Mouse (Mus musculus) lung, postnatal 0 days (tissue): ENCODE measurements around the gene Cfap43. TPM values are rescaled to one million over a fixed set of nuclear protein-coding genes. Genes with fewer than 3 reads are reported as not detected.

ENCODE experiments used
- ATAC-seq: fragments of 200-750 bp; cut with Nextera tagmentation; 2 replicates; pipeline ENCODE4 v1.8.0; 2017; ENCODE audit warnings: moderate library complexity
- DNase-seq: peaks from one replicate; pipeline ENCODE4 v3.0.0-alpha.2; 2016; ENCODE audit warnings: low spot score
- H3K27ac ChIP-seq: fragments of 300-500 bp; sonication (generic); 2 replicates; pipeline ENCODE4 v1.5.1; 2014; ENCODE audit warnings: antibody characterized with exemption, mild to moderate bottlenecking, low read length, mixed read lengths
- H3K27me3 ChIP-seq: fragments of 300-500 bp; sonication (generic); replicated peaks from 2 replicates; pipeline ENCODE4 v1.6.1; 2014; ENCODE audit warnings: low read length, mixed read lengths; ENCODE audit not compliant: insufficient read depth
- H3K36me3 ChIP-seq: fragments of 300-500 bp; sonication (generic); 2 replicates; pipeline ENCODE4 v1.6.1; 2014; ENCODE audit warnings: low read length, mixed read lengths; ENCODE audit not compliant: insufficient read depth
- H3K4me1 ChIP-seq: fragments of 300-500 bp; sonication (generic); 2 replicates; pipeline ENCODE4 v1.6.1; 2014; ENCODE audit warnings: antibody characterized with exemption, low read depth, low read length, mixed read lengths; ENCODE audit not compliant: insufficient read depth
- H3K4me2 ChIP-seq: fragments of 300-500 bp; sonication (generic); replicated peaks from 2 replicates; pipeline ENCODE4 v1.6.1; 2014; ENCODE audit warnings: low read depth, mild to moderate bottlenecking, low read length, moderate library complexity, mixed read lengths
- H3K4me3 ChIP-seq: fragments of 300-500 bp; sonication (generic); 2 replicates; pipeline ENCODE4 v1.5.1; 2014; ENCODE audit warnings: low read depth, low read length
- H3K9ac ChIP-seq: fragments of 300-500 bp; sonication (generic); replicated peaks from 2 replicates; pipeline ENCODE4 v1.6.1; 2014; ENCODE audit warnings: low read depth, mild to moderate bottlenecking
- H3K9me3 ChIP-seq: fragments of 300-500 bp; sonication (generic); 2 replicates; pipeline ENCODE4 v1.6.1; 2016; ENCODE audit warnings: low read length, mixed read lengths
- CTCF ChIP-seq: IDR thresholded peaks from 2 replicates; pipeline ENCODE4 v1.5.1; 2016; ENCODE audit warnings: antibody characterized with exemption, mild to moderate bottlenecking
- EP300 ChIP-seq: IDR thresholded peaks from 2 replicates; pipeline ENCODE4 v1.6.1; 2016; ENCODE audit warnings: antibody characterized with exemption, mild to moderate bottlenecking, control low read depth
- WGBS: fragments of 180-500 bp; shearing (Covaris S2); extraction: QIAGEN DNeasy Blood & Tissue Kit; methylation state at CpG from one replicate; pipeline ENCODE4 v1.1.7; 2014; 5-methylcytosine and 5-hydroxymethylcytosine counted together
- polyA plus RNA-seq: library from polyadenylated mRNA; unstranded; fragments of >200 nt; fragmentation: Nextera tagmentation; extraction: Ambion mirVana; gene quantifications from 2 replicates; pipeline ENCODE4 v1.2.1, GENCODE M21; 2015

Cfap43 gene
- polyA plus RNA-seq, 1 experiment from 2014 or later: 4.9 TPM

DNA sequence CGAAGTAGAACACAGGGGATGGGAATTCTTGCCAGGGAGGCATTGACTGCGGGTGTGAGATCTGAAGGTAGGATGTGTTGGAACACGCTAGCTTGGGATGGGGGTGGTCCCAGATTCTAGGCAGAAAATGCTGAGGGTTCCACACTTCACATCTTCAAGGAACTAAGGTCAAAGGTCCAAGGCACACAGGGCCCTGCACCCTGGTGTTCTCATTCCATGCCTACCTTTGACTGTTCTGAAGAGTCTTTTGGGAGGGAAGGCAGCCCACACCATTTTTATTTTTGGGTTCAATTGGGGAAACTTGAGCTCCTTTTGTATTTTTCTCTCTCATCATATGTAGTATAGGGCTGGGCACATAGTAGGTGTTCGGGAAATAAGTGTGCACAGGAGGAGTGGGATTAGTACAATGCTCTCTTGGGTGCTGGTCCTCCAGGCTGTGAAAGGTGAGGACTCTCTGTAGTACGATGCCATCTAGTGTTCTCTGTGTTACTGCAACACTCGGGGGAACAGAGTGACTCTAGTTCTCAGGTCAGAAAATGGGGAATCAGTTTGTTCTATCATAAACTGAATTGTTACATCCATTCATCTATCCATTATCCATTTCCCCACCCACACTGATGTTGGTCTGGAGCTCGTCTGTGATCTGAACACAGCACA is 13.0 kb upstream of the Cfap43 start:
- H3K27ac ChIP-seq: no peak overlapping the region
- no peaks in the 10 kb centered on the region for H3K36me3 ChIP-seq
- TF ChIP-seq CTCF (peak; percentile 93), EP300 (no peak)
- no peaks in the 10 kb centered on the region; the same call in 1 of the 2 replicates for H3K4me1 ChIP-seq
- H3K27me3 ChIP-seq: no peaks in the 10 kb centered on the region
- no peak overlapping the region for H3K4me2 ChIP-seq
- H3K4me3 ChIP-seq: no peak overlapping the region
- DNase-seq: peak; percentile 84
- peak; percentile 63 for ATAC-seq
- H3K9me3 ChIP-seq: no peaks in the 10 kb centered on the region
- 43% methylated on average over 7 of the region's 7 CpGs for WGBS
- no peak overlapping the region for H3K9ac ChIP-seq

DNA sequence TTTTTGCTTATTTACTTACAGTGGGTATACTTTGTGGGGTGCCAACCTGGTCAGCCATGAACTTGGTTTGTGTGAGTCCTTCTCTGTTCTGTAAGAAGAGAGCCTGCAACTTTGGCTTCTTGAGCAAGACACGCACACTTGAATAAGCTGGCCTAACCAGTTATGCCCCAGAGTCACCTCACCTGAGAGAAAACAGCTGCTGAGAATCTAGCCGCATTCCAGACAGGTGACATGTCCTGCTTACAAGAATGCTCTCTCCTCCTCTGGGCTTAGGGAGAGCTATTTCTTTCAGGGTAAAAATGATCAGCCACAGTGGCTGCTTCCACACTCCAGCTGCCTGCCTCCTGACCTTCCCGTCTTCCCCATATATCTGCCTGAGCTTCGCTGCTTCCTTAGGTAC is 10.0 kb upstream of the Cfap43 start:
- Histone ChIP-seq H3K9me3 (no peaks in the 10 kb centered on the region), H3K36me3 (no peaks in the 10 kb centered on the region), H3K27me3 (no peaks in the 10 kb centered on the region), H3K27ac (peak overlapping the region; percentile 81), H3K4me3 (no peak overlapping the region), H3K4me1 (no peaks in the 10 kb centered on the region; the same call in 1 of the 2 replicates), H3K4me2 (no peak overlapping the region), H3K9ac (no peak overlapping the region)
- peak; percentile 92 for ATAC-seq
- 56% methylated on average over 4 of the region's 4 CpGs for WGBS
- peak; percentile 88 for TF ChIP-seq EP300
- no peak for TF ChIP-seq CTCF
- DNase-seq: peak; percentile 91

DNA sequence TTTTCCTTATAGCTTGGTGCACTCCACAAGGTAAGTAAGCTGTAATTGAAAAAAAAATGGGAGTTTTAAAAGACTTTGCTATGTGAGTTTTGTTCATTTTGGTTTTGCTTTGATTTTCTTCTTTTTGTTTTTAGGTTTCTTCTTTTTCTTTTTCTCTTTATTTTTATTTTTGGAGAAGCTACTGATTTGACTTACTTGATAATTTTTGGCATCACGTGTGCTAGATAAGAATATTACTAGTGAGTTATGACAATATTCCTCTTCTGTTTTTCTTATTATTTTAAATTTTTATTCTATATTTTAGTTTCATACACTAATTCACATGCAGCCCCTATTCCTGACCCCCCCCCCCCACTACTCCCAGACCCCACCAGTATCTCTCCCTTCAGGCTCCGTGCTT is 7.9 kb upstream of the Cfap43 start:
- DNase-seq (no peak), ATAC-seq (no peak)
- Histone ChIP-seq H3K36me3 (no peaks in the 10 kb centered on the region), H3K4me3 (no peak overlapping the region), H3K4me2 (no peak overlapping the region), H3K4me1 (no peaks in the 10 kb centered on the region), H3K27ac (no peak overlapping the region), H3K27me3 (no peaks in the 10 kb centered on the region), H3K9me3 (no peaks in the 10 kb centered on the region), H3K9ac (no peak overlapping the region)
- TF ChIP-seq EP300 (no peak), CTCF (no peak)
- WGBS: 77% methylated on average over 2 of the region's 2 CpGs

DNA sequence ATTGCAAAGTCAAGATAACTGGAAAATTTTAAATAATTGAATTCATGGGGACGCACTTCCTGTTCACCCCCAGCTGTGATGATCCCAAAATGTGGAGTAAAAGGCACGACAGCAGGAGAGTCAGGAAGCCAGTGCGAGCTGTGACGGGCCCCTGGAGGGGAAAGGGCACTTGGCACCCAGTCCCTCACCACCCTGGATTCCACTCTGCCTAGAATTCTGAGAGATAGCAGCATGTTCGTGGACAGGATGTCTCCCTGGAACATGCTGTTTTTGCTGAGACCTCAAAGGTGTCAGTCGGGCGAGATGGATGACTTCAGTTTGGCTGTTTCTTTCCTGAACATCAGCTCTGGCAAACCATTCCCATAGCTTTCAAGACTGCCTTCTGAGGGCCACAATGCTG is 6.7 kb upstream of the Cfap43 start:
- Histone ChIP-seq H3K27ac (no peak overlapping the region), H3K27me3 (no peaks in the 10 kb centered on the region), H3K4me3 (no peak overlapping the region), H3K9ac (no peak overlapping the region), H3K36me3 (no peaks in the 10 kb centered on the region), H3K4me1 (0 out of 2 replicates have a peak, but pooled peaks cover 1% of the 10 kb centered on the region), H3K4me2 (no peak overlapping the region), H3K9me3 (no peaks in the 10 kb centered on the region)
- ATAC-seq (peak; percentile 22; the same call in 1 of the 2 replicates), DNase-seq (no peak)
- TF ChIP-seq CTCF (no peak), EP300 (peak; percentile 57)
- 47% methylated on average over 7 of the region's 7 CpGs for WGBS

DNA sequence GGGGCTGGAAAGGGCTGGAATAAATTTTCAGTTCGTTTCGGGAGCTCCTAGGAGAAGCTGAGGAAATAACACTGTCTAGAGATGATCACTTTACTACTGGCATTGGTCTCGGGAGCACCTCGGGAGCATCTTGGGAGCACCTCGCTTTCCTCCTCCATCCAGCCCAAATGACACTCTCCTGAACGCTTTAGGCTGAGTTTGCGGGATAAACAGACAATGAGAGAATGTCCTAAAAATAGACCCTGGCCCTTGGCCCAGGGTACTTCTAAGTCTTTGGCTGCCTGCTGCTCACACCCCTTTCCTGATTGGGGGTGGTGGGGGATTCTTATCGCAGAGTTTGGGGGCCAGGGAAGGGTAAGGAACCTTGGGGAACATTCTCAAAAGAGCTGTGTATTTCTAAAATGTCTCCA is 884 bp upstream of the Cfap43 start:
- H3K9ac ChIP-seq: peak overlapping the region; percentile 72; the same call in 1 of the 2 replicates
- H3K4me1 ChIP-seq: peaks cover 13% of the 10 kb centered on the region; the same call in 1 of the 2 replicates
- H3K4me2 ChIP-seq: peak overlapping the region; percentile 83
- H3K36me3 ChIP-seq: no peaks in the 10 kb centered on the region
- H3K9me3 ChIP-seq: no peaks in the 10 kb centered on the region
- ATAC-seq (peak; percentile 25), DNase-seq (no peak)
- no peaks in the 10 kb centered on the region for H3K27me3 ChIP-seq
- peak overlapping the region; percentile 99 for H3K27ac ChIP-seq
- 0% methylated on average over 8 of the region's 8 CpGs for WGBS
- TF ChIP-seq CTCF (no peak), EP300 (0 out of 2 replicates have a peak, but pooled peaks have one; percentile 45)
- peak overlapping the region; percentile 89 for H3K4me3 ChIP-seq

DNA sequence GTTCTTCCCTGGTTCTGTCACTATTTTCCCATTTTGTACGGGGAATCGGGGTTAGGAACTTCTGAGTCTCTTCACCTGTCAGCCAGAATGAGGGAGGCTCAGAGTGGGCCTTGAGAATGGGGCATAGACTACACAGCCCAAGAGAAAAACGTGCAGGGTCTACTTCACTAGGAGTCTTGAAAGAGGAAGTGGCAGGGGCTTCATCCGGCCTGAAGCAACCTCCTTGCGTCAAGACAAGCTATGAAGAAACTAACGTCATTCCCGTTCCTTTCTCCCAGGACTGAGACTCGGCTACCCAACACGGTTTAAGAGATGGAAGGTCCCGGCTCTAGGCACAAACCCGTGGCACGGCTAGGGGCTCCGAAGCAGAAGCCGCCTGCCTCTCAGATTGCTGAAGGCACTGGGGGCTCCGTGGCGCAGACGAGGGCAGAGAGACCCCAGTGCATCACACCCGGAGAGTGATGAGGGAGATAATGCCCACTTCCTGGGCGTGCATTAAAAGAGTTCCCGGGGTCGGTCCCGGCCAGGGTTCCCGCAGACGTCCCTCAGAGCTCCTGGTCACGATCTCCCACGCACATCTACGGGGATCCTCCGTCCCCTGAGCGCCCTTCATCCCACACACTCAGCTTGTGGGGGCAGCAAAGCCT is 509 bp downstream of the Cfap43 start:
- ATAC-seq (peak; percentile 6), DNase-seq (peak; percentile 75)
- Histone ChIP-seq H3K4me1 (peaks cover 13% of the 10 kb centered on the region; the same call in 1 of the 2 replicates), H3K9me3 (no peaks in the 10 kb centered on the region), H3K4me3 (peak overlapping the region; percentile 89), H3K27ac (peak overlapping the region; percentile 99), H3K36me3 (no peaks in the 10 kb centered on the region), H3K9ac (peak overlapping the region; percentile 72), H3K4me2 (peak overlapping the region; percentile 83), H3K27me3 (no peaks in the 10 kb centered on the region)
- TF ChIP-seq EP300: no peak
- no peak for TF ChIP-seq CTCF
- 3% methylated on average over 29 of the region's 29 CpGs for WGBS
